Mouse (Mus musculus) cerebellum, adult 2 months (tissue): ENCODE measurements around the gene March7.

Experiments used
- CTCF ChIP-seq: fragments of 200-500 bp; IDR thresholded peaks from 2 replicates; pipeline ENCODE4 v1.5.1; 2011; ENCODE audit warnings: low read depth, mild to moderate bottlenecking, control low read depth, low read length, moderate library complexity, borderline replicate concordance; ENCODE audit not compliant: insufficient read depth
- POLR2A ChIP-seq: fragments of 200-500 bp; IDR thresholded peaks from 2 replicates; pipeline ENCODE4 v1.6.1; 2011; ENCODE audit warnings: low read length, control low read depth, borderline replicate concordance; ENCODE audit not compliant: insufficient read depth

- TF ChIP-seq CTCF (no peak), POLR2A (no peak)
Measured at GRCm38 (mm10) chr2:60284467-60284821, 74.8 kb downstream of the March7 start, which contains the start of gene Cd302.
